Mouse (Mus musculus) ovary, postnatal 14 days (tissue): ENCODE measurements around the gene Nop16.
A peak's percentile ranks its signal among the peaks of the same experiment; 100 is the strongest.

Experiments used
- DNase-seq: peaks from one replicate; pipeline ENCODE4 v3.0.0; 2022; ENCODE audit warnings: low spot score

The Nop16 gene

DNA sequence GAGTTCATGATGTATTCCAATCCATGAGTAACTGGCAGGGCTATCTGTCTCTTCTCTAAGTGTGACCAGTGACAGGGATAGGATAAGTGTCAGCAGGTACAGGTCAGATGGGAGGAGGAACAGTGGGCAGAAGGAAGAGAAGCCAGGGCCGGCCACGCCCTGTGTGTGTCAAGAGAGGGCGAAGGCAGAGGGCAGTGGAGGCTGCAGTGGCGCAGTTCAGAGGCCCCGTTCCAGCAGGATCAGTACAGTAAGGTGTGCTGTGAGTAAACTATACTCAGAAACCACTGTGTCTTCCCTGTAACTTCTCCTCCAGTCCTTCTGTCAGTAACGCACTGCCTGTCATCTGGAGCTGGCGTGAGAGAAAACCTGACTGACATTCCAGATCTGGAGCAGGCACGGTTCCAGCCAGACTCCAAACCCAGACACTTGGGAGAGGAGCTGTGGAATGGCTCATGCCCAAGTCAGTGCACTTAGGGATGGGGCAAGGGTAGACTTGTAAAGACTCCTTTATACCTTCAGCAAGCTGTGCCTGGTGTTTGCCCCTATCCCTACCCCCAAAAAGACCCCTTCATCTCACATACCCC lies 6.3 kb upstream of the Nop16 start:
- DNase-seq: no peak

DNA sequence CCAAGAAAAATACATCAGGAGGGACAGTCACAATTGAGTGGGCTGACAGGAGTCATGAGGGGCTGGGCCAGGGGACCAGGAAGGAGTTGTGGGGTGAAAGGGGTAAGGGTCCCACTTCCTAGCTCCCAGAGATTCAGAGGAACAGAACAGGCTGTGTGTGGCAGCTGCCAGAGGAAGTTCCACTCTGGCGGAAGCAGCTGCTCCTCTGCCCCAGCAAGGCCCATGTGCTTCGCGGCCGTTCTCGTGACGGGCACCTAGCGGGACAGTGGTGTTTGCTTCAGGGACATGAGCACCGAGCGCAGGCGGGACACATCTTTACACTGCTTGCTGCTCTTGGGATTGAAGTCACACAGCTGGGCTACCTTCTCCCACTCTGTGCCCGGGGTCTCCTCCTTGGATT lies 3.7 kb upstream of the Nop16 start:
- no peak for DNase-seq

DNA sequence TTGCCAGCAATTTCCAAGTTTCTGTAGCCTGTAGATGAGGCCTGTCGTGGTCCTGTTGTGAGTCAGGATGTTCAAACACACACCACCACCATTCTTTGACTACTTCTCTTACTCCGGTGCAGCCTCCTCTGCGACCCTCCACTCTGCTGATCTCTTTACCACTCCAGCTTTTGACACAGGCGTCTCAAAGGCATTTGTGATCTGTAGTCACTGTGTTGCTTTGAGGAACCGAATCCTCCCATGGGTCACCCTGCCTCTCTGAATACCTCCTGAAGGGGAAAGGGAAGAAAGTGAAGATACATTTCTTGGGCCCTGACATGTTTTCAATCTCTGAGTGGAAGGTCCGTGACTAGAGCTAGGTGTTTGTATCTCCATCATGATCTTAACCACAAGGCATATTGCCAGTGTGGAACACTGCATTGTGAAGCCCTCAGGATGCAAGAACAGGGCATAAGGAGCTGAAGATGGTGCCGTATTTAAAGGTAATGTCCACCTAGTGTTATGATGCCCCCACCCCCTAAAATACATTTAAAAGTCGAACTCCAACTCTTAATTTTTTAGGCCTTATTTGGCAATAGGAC lies 2.0 kb upstream of the Nop16 start:
- DNase-seq: no peak

DNA sequence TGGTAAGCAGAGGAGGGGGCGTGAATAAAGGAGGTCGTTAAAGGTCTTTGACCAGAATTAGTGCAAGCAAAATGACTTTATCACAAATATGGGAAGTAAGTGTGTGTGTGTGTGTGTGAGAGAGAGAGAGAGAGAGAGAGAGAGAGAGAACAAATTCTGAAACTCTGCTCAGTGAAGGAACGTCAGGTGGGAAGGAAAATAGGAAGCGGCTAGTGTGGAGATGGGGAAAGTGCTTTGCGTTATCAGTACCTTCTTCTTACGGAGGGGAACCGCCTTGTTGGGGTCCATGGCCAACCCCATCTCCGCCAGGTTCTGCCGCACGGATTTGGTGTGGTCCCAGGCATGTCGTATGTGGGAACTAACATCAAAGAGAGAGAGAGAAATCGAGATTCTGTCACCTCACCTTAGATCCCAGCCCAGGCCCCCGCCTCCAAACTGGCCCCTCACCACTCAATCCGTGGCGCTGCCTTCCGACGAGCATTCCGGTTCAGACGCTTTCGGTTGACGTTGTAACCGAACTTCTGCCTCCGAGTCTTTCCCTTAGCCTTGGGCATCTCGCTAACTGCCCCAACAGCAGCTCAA lies 385 bp downstream of the Nop16 start:
- DNase-seq: no peak

DNA sequence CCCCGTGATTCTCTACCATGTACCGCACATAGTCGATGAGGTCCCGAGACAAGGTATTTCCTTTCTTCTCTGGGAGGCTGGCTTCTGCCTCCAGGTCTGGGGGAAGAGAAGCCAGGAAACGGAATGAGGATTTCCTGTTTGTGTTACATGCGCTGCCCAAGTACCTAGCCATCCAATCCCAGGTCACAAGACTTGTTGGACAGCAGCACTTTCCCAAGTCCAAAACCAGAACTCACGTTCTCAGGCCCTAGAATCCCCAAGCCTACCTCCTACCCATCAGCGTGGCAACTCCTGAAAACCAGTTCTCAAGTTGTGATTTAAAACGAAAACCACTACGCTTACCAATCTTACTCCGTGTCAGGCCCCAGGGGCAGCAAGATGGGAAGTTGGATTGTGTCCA lies 4.1 kb downstream of the Nop16 start:
- no peak for DNase-seq

DNA sequence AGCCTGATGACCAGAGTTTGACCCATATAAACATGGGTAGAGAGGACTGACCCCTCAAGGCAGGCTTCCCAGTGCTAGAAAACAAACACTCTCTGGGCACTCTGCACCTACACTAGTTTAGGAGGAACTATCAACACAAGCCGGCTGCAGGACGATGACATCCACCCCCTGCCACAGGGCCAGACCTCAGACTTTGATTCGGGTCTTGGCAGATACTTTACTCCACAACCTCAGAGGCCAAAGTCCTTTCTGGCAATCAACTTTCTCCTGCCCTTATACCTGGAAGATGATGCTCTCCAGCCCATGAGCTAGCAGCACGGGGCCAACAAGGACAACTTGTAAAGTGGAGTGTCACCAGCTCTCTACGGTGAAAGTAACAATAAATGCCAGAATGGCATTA lies 7.0 kb downstream of the Nop16 start:
- no peak for DNase-seq

DNA sequence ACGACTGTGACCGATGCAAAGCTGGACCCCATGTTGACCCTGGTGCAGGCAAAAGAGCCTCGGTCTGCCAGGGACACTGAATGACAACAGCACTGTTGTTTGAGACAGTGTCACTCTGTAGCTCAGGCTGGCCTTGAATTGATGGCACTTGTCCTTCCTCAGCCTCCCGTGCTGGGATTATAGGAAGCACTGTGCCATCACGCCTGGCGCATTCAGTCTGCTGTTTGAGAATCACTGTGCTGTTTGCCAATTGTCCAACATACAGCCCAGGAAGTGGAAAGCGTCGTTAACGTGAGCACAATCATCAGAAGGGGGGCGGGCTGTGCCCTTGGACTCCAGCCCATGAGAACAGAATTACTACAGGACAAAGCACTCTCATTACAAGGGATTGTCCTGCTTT lies 7.8 kb downstream of the Nop16 start:
- DNase-seq: no peak

DNA sequence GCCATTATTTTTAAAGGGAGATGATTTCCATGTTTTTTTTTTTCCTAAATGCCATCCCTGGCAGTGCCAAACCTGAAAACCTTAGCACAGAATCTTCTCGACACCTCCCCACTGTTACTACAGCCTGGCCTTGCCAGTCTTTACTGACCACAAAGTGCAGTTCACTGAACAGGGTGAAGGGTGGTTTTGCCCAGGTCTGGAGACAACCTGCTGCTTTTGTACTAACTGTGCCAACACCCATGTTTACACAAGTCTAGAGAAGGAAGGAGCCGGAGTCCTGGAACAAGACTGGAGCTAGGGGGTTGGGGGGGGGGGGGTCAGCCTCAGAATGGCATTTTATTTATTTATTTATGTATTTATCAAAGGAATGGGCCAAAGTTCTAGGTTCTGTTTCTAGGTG lies 8.5 kb downstream of the Nop16 start:
- no peak for DNase-seq

DNA sequence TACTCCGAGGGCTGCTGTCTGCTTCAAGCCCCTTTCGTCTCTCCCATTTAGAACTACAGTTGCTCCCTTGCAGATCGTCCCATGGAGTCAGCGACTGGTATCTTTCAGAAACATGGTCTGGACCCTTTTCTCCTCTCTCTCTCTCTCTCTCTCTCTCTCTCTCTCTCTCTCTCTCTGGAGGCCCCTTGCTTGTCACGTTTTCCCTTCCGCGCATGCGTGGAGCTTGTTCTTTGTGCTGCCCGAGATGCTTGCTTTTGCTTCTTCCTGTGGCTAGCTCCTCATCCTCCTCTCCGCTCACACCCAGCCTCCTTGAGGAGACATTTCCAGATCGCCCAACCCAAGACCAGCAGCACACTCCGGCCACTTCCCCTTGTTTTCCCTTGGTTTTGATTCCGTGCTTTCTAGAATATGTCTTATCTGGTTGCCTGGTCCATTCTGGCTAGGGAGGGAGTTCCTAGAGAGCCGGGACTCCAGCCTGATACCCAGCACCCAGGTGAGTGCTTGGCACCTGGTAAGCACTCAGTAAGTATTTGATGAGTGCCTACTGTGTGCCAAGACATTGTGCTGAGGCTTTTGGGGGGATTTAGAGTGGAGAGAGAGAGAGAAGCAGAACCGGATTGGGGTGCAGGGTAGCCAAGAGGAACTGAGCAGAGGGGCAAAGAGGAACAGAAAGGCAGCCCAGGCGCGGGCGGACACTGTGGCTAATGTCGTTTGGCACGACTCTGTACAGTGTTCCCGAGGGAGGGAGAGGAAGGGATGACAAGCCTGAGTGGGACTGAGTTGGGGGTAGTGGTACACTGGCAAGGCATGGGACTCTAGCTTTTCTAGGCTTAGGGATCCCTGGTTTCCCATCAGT lies 12.0 kb downstream of the Nop16 start:
- no peak for DNase-seq

DNA sequence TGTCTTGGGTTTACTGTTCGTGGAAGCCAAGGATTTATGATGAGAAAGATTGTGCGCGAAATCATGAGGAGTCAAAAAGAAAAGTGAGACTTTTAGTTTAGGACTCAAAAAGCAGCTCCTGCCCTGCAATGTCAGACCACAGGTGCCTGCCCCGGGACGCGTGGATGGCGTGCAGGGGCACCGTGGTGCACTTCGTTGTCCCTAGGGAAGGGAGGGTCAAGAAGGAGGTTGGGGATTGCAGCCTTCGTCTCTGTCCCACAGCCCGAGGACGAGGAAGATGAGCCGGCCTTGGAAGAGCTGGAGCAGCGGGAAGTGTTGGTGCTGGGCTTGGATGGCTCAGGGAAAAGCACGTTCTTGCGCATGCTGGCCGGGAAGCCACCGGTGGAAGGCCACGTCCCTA lies 14.4 kb downstream of the Nop16 start:
- no peak for DNase-seq

DNA sequence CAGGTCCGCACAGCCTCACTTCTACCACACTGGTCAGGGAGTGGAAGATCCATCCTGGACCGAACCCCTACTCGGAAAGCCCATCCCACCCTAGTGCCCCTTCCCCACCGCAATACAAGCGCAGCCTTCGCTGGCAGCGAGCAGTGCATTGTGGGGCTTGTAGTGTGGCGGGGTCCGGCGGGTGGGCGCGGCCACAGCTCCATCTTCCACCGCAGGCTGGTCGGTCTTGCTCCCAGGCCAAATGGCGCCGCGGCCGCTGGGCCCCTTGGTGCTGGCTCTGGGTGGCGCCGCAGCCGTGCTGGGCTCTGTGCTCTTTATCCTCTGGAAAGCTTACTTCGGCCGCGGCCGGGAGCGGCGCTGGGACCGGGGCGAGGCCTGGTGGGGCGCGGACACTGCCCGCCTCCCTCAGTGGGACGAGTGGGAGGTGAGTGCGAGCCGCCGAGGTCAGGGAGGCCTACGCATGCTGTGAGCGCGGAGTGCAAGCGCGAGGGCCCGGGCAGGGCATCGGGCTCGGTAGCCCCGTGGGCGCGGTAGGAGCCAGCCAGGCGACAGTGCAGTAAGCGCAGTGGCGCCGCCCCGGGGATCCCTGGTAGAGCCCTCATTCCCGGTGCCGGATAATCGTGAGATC lies 14.9 kb downstream of the Nop16 start, which contains the start of gene Arl10:
Arl10 (plus strand) TSS at position 162 of the 628 bp plus-strand sequence.
- DNase-seq: peak; percentile 64

DNA sequence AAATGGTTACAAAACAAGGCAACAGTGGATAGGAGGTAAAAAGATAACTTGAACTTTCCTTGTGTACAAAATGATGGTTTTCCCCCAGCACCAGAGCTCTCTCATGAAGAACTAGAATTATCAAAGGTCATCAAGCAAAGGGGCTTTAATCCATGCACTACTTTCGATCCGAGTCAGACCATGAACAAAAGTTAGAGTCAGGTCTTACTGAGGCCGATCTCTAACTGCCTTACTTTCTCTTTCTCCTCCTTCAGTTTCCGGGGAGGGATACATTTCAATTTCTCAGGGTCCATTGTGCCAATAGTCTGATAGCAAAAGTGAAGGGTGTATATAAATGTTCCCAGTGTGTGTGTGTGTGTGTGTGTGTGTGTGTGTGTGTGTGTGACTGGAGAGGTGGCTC lies 17.3 kb downstream of the Nop16 start:
- no peak for DNase-seq

DNA sequence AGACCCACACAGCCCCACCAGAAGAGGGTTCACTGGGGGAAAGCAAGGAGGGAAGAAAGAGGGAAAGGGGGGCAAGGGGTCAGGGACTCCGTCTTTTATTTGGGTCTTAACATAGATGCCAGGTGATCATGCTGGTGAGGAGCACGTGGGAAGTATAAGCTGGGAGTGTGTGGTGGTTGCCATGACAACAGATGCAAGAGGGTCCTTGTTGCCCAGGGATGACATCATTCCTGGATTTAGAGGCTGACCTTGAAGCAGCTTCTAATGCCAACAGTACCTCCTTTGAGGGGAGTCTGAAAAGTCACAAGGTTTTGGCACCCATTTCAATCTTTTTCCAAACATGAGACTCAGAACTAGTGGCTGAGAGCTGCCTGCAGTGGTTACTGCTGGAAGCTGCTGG lies 18.3 kb downstream of the Nop16 start:
- DNase-seq: no peak

DNA sequence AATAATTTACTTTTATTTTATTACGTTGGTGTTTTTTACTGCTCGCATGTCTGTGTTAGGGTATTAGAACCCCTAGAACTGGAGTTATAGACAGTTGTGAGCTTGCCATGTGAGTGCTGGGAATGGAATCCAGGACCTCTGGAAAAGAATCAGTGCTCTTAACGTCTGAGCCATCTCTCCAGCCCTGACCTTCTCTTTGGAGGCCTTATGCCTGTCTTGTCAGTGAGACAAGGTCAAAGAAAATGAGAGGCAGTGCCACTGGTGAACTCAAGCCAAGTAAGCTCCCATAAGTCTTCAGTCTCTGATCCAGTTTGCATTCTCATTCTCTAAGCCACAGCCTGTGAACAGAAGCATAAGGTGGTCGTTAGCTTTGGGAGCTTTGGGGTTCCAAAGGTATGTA lies 19.2 kb downstream of the Nop16 start:
- DNase-seq: no peak

DNA sequence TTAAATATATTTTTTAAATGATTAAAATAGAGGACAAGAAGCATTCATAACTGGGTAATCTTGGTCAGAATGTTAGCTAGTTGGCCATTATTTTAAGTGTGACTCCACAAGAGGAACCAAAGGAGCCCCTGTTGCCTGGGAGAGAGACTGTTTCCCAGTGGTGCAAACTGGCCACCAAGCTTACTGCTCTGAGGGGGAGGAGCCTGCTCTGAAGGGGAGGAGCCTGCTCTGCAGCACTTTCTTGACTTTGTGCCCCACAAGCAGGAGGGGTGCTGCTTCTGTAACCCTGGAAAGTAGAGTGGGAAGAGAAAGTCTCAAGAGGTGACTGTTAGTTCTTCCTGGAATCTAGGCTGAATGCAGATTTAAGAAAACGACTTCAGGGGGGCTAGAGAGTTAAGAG lies 20.6 kb downstream of the Nop16 start:
- no peak for DNase-seq

DNA sequence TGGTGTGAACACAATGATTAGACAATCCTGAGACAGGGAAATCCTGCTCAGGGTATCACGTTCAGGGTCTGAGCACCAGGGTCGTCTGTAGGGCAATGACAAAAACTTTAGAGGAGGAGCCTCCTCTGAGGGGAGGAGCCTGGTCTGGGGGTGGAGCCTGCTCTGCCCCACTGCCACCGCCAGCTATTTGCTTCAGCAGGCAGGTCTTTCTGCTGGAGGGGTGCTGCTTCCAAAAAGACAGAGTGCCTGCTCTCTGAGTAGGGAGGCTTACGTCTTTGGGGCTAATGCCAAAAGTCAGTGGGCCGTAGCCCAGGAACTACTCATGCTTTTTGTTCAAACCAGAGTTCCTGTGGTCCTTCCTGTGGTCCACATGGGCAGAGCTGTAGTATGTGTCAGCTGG lies 21.5 kb downstream of the Nop16 start:
- no peak for DNase-seq

DNA sequence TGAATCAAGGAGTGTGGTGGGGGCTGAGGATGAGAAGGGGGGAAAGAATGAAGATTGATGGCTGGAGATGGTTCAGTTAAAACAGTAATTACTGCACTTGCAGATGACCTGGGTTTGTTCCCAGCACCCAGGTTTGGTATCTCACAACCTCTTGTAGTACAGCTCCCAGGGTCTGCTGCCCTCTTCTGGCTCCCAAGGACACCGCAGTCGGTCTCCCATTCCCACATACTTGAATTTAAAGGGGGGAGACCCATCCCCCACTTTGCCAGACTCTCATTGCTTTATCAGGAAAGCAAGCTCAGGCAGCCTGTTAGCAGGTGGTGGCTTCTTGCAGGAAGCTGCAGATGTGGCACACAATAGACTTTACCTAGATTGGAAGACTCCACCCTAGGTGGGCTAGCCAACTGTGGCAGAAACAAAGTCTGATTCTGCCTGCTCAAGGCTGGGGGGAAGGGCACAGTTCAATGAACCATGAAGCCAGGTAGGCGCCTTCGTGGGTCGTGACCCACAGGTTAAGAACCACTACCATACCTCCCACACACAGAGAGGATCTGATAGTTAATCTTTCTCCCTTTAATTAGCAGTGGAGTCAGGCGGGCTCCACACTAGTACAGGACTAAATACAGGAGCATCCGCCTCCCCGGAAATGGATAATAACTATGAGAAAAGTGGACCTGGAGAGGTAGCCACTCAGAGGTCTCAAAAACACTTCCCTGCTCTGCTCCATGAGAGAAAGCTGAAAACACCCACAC lies 24.1 kb downstream of the Nop16 start:
- DNase-seq: peak; percentile 36

DNA sequence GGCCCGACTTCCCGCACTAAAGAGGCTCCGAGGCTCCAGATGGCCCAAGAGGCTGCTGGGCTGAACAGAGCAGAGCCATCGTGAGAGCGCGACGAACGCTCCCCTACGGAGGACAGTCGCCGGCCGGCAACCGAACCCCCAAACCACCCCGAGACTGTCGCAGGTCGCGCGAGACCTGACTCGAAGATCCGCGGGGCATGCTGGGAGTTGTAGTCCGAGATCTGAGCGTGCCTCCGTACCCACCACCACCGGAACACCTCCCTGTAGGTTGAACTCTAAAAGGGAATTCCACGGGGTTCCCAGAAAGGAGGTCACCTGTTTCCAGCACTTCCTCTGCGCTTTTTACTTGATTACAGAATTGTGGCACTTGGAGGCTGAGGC lies 24.7 kb downstream of the Nop16 start, which contains the start of gene 4833439L19Rik:
4833439L19Rik (minus strand) TSS at position 235 of the 381 bp plus-strand sequence.
- DNase-seq: peak; percentile 88

DNA sequence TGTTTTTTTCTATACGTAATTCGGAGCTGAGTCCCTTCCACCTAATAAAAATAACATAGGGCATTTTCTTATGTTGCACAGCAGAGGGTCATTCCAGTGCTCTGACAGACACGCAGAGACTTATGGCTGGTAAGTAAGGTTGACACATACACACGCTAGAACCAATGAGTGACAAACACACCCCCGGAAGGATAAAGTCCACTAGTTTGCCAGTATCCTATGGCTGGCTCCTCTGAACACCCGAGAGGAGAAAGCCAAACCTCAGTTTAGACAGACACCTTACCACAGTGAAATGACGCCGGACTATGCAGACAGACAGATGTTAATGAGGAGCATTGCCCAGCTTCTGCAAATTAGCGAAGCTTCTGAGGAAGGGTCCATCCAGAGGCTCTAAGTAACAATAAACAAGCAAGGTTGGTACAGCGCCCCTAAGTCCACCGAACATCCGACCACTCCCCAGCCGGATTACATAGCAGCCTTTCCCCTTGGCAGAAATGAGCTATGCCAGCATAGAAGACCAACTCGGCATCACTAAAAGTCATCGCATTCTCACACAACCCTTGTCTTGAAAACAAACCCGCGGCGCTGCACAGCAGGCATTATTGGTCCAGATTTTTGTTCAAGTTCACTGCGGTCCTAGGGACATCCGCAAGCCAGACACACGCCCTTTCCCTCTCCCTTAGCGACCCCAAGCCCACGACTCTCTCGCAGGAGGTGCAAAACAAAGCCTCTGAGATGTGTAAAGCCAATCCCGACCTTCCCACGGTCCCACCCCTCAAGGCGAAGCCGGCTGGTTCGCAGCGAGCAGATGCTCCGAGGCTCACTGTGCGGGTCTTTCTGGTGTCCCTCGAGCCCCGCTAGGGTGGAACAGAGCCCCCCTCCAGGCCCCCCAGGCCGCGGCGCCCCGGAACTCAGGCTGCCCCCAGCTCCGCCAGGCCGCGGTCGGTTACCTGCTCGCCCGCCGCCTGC lies 25.4 kb downstream of the Nop16 start:
- DNase-seq: no peak

DNA sequence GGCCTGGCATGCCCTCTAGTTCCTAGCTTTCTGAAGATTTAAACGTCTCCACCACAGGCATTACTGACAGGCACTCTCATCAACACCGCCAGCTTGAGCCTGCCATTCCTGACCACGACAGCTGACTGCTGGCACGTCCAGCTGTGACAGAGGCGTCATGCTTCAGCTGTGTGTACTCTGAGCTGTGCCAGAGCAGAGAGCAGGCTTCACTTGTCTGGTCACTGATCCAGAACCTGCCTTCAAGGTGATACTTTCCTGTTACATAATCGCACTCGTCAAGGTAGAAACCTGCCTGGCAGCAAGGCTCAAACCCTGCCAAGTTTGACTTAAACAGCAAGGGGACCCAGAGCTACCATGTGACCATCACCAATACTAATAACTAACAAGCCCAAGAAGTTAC lies 27.3 kb downstream of the Nop16 start:
- DNase-seq: no peak

DNA sequence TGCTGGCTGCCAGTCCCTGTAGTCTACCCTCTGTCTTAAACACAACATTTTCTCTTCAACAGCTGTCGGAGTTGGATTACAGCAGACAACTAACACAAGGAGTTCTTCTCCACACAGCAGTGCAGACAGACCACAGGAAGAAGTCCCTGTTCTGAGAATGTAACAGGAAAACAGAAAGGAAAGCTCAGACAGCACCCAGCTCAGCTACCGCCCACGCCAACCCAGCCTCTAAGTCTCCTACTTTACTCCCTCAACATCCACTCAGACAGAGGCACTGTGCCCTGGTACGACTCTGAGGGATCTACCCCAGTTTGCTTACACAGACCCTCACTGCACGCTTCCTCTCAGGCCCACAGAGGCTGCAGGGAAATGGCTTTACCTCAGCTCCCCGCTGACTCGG lies 29.3 kb downstream of the Nop16 start:
- no peak for DNase-seq
